18 mouse cellular contexts compared by ENCODE assay signal in genomic region chr5:23781172-23781571, GRCm38 (mm10). TPM values are rescaled to one million over a fixed set of nuclear protein-coding genes. Genes with fewer than 3 reads are reported as not detected.
DNase-seq lines count a peak whose midpoint lies in the region; ATAC-seq and TF ChIP-seq lines count a peak whose summit lies in the region.
"Had no signal": no experiment of that assay in that cellular context is flagged by ENCODE, and none has a peak within 500 bp of the region (broad histone marks: within the 10 kb centered on the region; RNA-seq: fewer than 3 reads in every experiment).

No protein-coding gene starts in this region.

- H3K9me3 ChIP-seq in hindbrain, embryonic 13.5 days, result no peaks in the 10 kb centered on the region
- H3K9me3 ChIP-seq in hindbrain, embryonic 16.5 days (ENCODE audit: control insufficient read depth, low read length), result no peaks in the 10 kb centered on the region
- H3K9me3 ChIP-seq in liver, embryonic 11.5 days (ENCODE audit: control insufficient read depth, low read length), result no peaks in the 10 kb centered on the region
- H3K9me3 ChIP-seq in liver, postnatal 0 days (ENCODE audit: low read length), result no peaks in the 10 kb centered on the region
- H3K9me3 ChIP-seq in G1E (replicated peaks), result peaks cover 4% of the 10 kb centered on the region
- no peaks in the 10 kb centered on the region for H3K9me3 ChIP-seq in neural tube, embryonic 15.5 days (replicated peaks)
- H3K9me3 ChIP-seq: embryonic facial prominence, embryonic 13.5 days; hindbrain, embryonic 12.5 days; midbrain, embryonic 10.5 days; stomach, embryonic 15.5 days had no signal

- TF ChIP-seq EP300 in liver, postnatal 0 days (IDR thresholded peaks at IDR 0.05; ENCODE audit: low read depth), result no peak

- H3K4me2 ChIP-seq in hindbrain, embryonic 13.5 days, result no peak overlapping the region
- H3K4me2 ChIP-seq in hindbrain, embryonic 16.5 days (ENCODE audit: low read length), result no peak overlapping the region
- peak overlapping the region; percentile 85 for H3K4me2 ChIP-seq in liver, embryonic 11.5 days
- no peak overlapping the region for H3K4me2 ChIP-seq in liver, postnatal 0 days (ENCODE audit: low read depth, low read length)
- H3K4me2 ChIP-seq in neural tube, embryonic 15.5 days, result no peak overlapping the region
- H3K4me2 ChIP-seq: hindbrain, embryonic 12.5 days had no signal

- no peak for TF ChIP-seq CTCF in liver, postnatal 0 days (IDR thresholded peaks at IDR 0.05; ENCODE audit: low read depth)
- no peak for TF ChIP-seq CTCF in G1E (IDR thresholded peaks at IDR 0.05; ENCODE audit: low read depth, low read length)

- no peak for DNase-seq in liver, embryonic 11.5 days (ENCODE audit: low spot score)
- no peak for DNase-seq in liver, postnatal 0 days
- DNase-seq in G1E (ENCODE audit: low spot score) (no peak), adipocyte (ENCODE audit: low spot score) (no peak)
- peak; percentile 52 for DNase-seq in forelimb bud, embryonic 11.5 days (ENCODE audit: low read depth, low spot score)
- DNase-seq: adrenal gland, adult 2 months; cerebellum, adult 9-10 months; forebrain, postnatal 0 days; gastrocnemius, adult 2 months; heart, postnatal 14 days; retina, postnatal 1 day had no signal

- H3K27me3 ChIP-seq in hindbrain, embryonic 13.5 days, result no peaks in the 10 kb centered on the region
- no peaks in the 10 kb centered on the region for H3K27me3 ChIP-seq in hindbrain, embryonic 16.5 days (replicated peaks; ENCODE audit: control insufficient read depth, insufficient read depth, low read length)
- no peaks in the 10 kb centered on the region for H3K27me3 ChIP-seq in liver, embryonic 11.5 days (replicated peaks; ENCODE audit: control insufficient read depth, insufficient read depth, low read length)
- no peaks in the 10 kb centered on the region for H3K27me3 ChIP-seq in liver, postnatal 0 days (ENCODE audit: insufficient read depth, low read length)
- H3K27me3 ChIP-seq in G1E (ENCODE audit: insufficient read depth, low read length), result no peaks in the 10 kb centered on the region
- H3K27me3 ChIP-seq in neural tube, embryonic 15.5 days (replicated peaks), result no peaks in the 10 kb centered on the region
- H3K27me3 ChIP-seq: embryonic facial prominence, embryonic 13.5 days; hindbrain, embryonic 12.5 days; stomach, embryonic 15.5 days had no signal

- H3K9ac ChIP-seq in hindbrain, embryonic 13.5 days, result 0 out of 2 replicates have a peak overlapping the region, but pooled peaks have one; percentile 13
- H3K9ac ChIP-seq in hindbrain, embryonic 16.5 days (ENCODE audit: low read depth, low read length), result no peak overlapping the region; the same call in 1 of the 2 replicates
- peak overlapping the region; percentile 26 for H3K9ac ChIP-seq in liver, embryonic 11.5 days (ENCODE audit: low read depth, low read length)
- no peak overlapping the region for H3K9ac ChIP-seq in liver, postnatal 0 days (replicated peaks)
- no peak overlapping the region for H3K9ac ChIP-seq in neural tube, embryonic 15.5 days (replicated peaks)
- H3K9ac ChIP-seq: forebrain, postnatal 0 days; hindbrain, embryonic 12.5 days; stomach, embryonic 15.5 days had no signal

- no peak for ATAC-seq in hindbrain, embryonic 13.5 days (ENCODE audit: low FRiP score)
- no peak for ATAC-seq in hindbrain, embryonic 16.5 days
- ATAC-seq in liver, embryonic 11.5 days (replicated peaks; ENCODE audit: low FRiP score), result no peak
- ATAC-seq in liver, postnatal 0 days, result no peak
- ATAC-seq in G1E (ENCODE audit: extremely low read depth, insufficient number of reproducible peaks, low FRiP score, poor library complexity, severe bottlenecking), result no peak
- no peak for ATAC-seq in neural tube, embryonic 15.5 days (ENCODE audit: low FRiP score)
- ATAC-seq: forebrain, postnatal 0 days had no signal

- 83% methylated on average over 4 of the region's 4 CpGs for WGBS in hindbrain, embryonic 13.5 days
- 86% methylated on average over 4 of the region's 4 CpGs for WGBS in hindbrain, embryonic 16.5 days
- 66% methylated on average over 4 of the region's 4 CpGs for WGBS in liver, embryonic 11.5 days
- WGBS in liver, postnatal 0 days (ENCODE audit: insufficient replicate concordance), result 60% methylated on average over 4 of the region's 4 CpGs
- 84% methylated on average over 4 of the region's 4 CpGs for WGBS in neural tube, embryonic 15.5 days

- H3K27ac ChIP-seq in hindbrain, embryonic 13.5 days, result no peak overlapping the region
- H3K27ac ChIP-seq in hindbrain, embryonic 16.5 days (ENCODE audit: low read depth, low read length), result no peak overlapping the region
- H3K27ac ChIP-seq in liver, embryonic 11.5 days (ENCODE audit: low read depth, low read length), result no peak overlapping the region
- no peak overlapping the region for H3K27ac ChIP-seq in liver, postnatal 0 days (ENCODE audit: low read depth)
- H3K27ac ChIP-seq in neural tube, embryonic 15.5 days (replicated peaks), result no peak overlapping the region
- H3K27ac ChIP-seq: embryonic facial prominence, embryonic 13.5 days; gastrocnemius, adult 2 months; hindbrain, embryonic 12.5 days; midbrain, embryonic 10.5 days; stomach, embryonic 15.5 days had no signal

- no peak overlapping the region for H3K4me3 ChIP-seq in hindbrain, embryonic 13.5 days
- H3K4me3 ChIP-seq in hindbrain, embryonic 16.5 days (ENCODE audit: low read length), result no peak overlapping the region
- H3K4me3 ChIP-seq in liver, embryonic 11.5 days (ENCODE audit: low read depth, low read length), result peak overlapping the region; percentile 22
- no peak overlapping the region for H3K4me3 ChIP-seq in liver, postnatal 0 days (ENCODE audit: low read depth, low read length)
- H3K4me3 ChIP-seq in G1E (ENCODE audit: low read depth, low read length), result peak overlapping the region; percentile 54; the same call in 1 of the 2 replicates
- no peak overlapping the region for H3K4me3 ChIP-seq in neural tube, embryonic 15.5 days (replicated peaks)
- H3K4me3 ChIP-seq: gastrocnemius, adult 2 months; hindbrain, embryonic 12.5 days; stomach, embryonic 15.5 days had no signal

- H3K4me1 ChIP-seq in hindbrain, embryonic 13.5 days (replicated peaks), result peaks cover 11% of the 10 kb centered on the region
- peaks cover 7% of the 10 kb centered on the region for H3K4me1 ChIP-seq in hindbrain, embryonic 16.5 days (ENCODE audit: control insufficient read depth, insufficient read depth, low read depth, low read length)
- peaks cover 9% of the 10 kb centered on the region for H3K4me1 ChIP-seq in liver, embryonic 11.5 days (replicated peaks; ENCODE audit: control insufficient read depth, insufficient read depth, low read length)
- 0 out of 2 replicates have a peak, but pooled peaks cover 6% of the 10 kb centered on the region for H3K4me1 ChIP-seq in liver, postnatal 0 days (ENCODE audit: insufficient read depth)
- peaks cover 35% of the 10 kb centered on the region for H3K4me1 ChIP-seq in G1E (ENCODE audit: insufficient read depth, low read depth, low read length)
- peaks cover 22% of the 10 kb centered on the region for H3K4me1 ChIP-seq in neural tube, embryonic 15.5 days

- peaks cover 8% of the 10 kb centered on the region for H3K36me3 ChIP-seq in hindbrain, embryonic 13.5 days
- H3K36me3 ChIP-seq in hindbrain, embryonic 16.5 days (ENCODE audit: control insufficient read depth, insufficient read depth, low read length), result no peaks in the 10 kb centered on the region
- H3K36me3 ChIP-seq in liver, embryonic 11.5 days (ENCODE audit: control insufficient read depth, insufficient read depth, low read length), result peaks cover 3% of the 10 kb centered on the region; the same call in 1 of the 2 replicates
- H3K36me3 ChIP-seq in liver, postnatal 0 days (replicated peaks; ENCODE audit: insufficient read depth, low read length), result peaks cover 5% of the 10 kb centered on the region; the same call in 1 of the 2 replicates
- peaks cover 39% of the 10 kb centered on the region for H3K36me3 ChIP-seq in G1E (replicated peaks)
- no peaks in the 10 kb centered on the region for H3K36me3 ChIP-seq in neural tube, embryonic 15.5 days

RNA-seq across cellular contexts. Expression of gene Pus7, which starts 2.3 kb away (rescaled TPM):
- 15.8 and 16.2 TPM in 2 replicates for polyA plus RNA-seq in hindbrain, embryonic 13.5 days (2015; fragmentation: Nextera tagmentation; extraction: Ambion mirVana)
- polyA plus RNA-seq in hindbrain, embryonic 16.5 days (2015; fragmentation: Nextera tagmentation; extraction: Ambion mirVana), result 17.2 and 17.9 TPM in 2 replicates
- polyA plus RNA-seq in liver, embryonic 11.5 days (2014; fragmentation: Nextera tagmentation; extraction: Ambion mirVana), result 54.3 and 56.3 TPM in 2 replicates
- polyA plus RNA-seq in liver, postnatal 0 days (2015; fragmentation: Nextera tagmentation; extraction: Ambion mirVana), result 5.3 and 6.0 TPM in 2 replicates
- total RNA-seq in G1E (2014; fragmentation: Nextera tagmentation) (78.8 and 84.1 TPM in 2 replicates), G1E (2017) (32.5 and 35.7 TPM in 2 replicates)
- polyA plus RNA-seq in G1E (2012), result 7.6 and 8.6 TPM in 2 replicates
- polyA plus RNA-seq in neural tube, embryonic 15.5 days (2015; fragmentation: Nextera tagmentation; extraction: Ambion mirVana), result 15.1 and 19.7 TPM in 2 replicates

RNA-seq across cellular contexts. Expression of gene Rint1, which starts 6.3 kb away (rescaled TPM):
- polyA plus RNA-seq in hindbrain, embryonic 13.5 days (2015; fragmentation: Nextera tagmentation; extraction: Ambion mirVana), result 33.5 and 37.8 TPM in 2 replicates
- 25.7 and 28.1 TPM in 2 replicates for polyA plus RNA-seq in hindbrain, embryonic 16.5 days (2015; fragmentation: Nextera tagmentation; extraction: Ambion mirVana)
- polyA plus RNA-seq in liver, embryonic 11.5 days (2014; fragmentation: Nextera tagmentation; extraction: Ambion mirVana), result 38.6 and 41.1 TPM in 2 replicates
- 9.6 and 10.9 TPM in 2 replicates for polyA plus RNA-seq in liver, postnatal 0 days (2015; fragmentation: Nextera tagmentation; extraction: Ambion mirVana)
- total RNA-seq in G1E (2014; fragmentation: Nextera tagmentation) (32.4 and 34.2 TPM in 2 replicates), G1E (2017) (45.2 and 67.0 TPM in 2 replicates)
- 12.9 and 13.8 TPM in 2 replicates for polyA plus RNA-seq in G1E (2012)
- 31.3 and 32.0 TPM in 2 replicates for polyA plus RNA-seq in neural tube, embryonic 15.5 days (2015; fragmentation: Nextera tagmentation; extraction: Ambion mirVana)

Comparison
In these comparisons a context has a peak if more than half of its experiments do, and no peak if none do; other contexts are left out.
1. H3K4me3 ChIP-seq: peak in liver, embryonic 11.5 days (single experiment) and G1E (single experiment); none in hindbrain, embryonic 13.5 days (single experiment), hindbrain, embryonic 16.5 days (single experiment), liver, postnatal 0 days (single experiment) and neural tube, embryonic 15.5 days (single experiment).
2. H3K9ac ChIP-seq: peak in hindbrain, embryonic 13.5 days (single experiment) and liver, embryonic 11.5 days (single experiment); none in hindbrain, embryonic 16.5 days (single experiment), liver, postnatal 0 days (single experiment) and neural tube, embryonic 15.5 days (single experiment).